Mouse (Mus musculus) ES-E14 (cell line): ENCODE measurements around the gene 1700001O22Rik. TPM values are rescaled to one million over a fixed set of nuclear protein-coding genes. Genes with fewer than 3 reads are reported as not detected.

ENCODE experiments used
- DNase-seq: peaks from one replicate; pipeline ENCODE4 v3.0.0-alpha.2; 2013; ENCODE audit warnings: low read depth, low spot score
- H3K27ac ChIP-seq: 2 replicates; pipeline ENCODE4 v1.5.1; 2012; ENCODE audit warnings: low read depth, mild to moderate bottlenecking, low read length, moderate library complexity, mixed read lengths; ENCODE audit not compliant: poor library complexity, insufficient read depth, severe bottlenecking
- H3K36me3 ChIP-seq: 2 replicates; pipeline ENCODE4 v1.6.1; 2012; ENCODE audit warnings: mild to moderate bottlenecking, low read length, moderate library complexity, mixed read lengths; ENCODE audit not compliant: control insufficient read depth, poor library complexity, insufficient read depth, severe bottlenecking
- H3K4me1 ChIP-seq, 2 experiments: fragments of 150-350 bp in 1 of 2; sonication (generic) in 1 of 2; 2 replicates each; pipeline ENCODE4 v1.6.1; 2012; ENCODE audit warnings: low read length in 2 of 2, mild to moderate bottlenecking in 1 of 2, mixed read lengths in 1 of 2; ENCODE audit not compliant: control insufficient read depth in 2 of 2, insufficient read depth in 2 of 2, poor library complexity in 1 of 2
- H3K4me3 ChIP-seq, 2 experiments: fragments of 150-350 bp in 1 of 2; sonication (generic) in 1 of 2; 2 replicates each; pipeline ENCODE4 v1.5.1; 2012; ENCODE audit warnings: low read length in 2 of 2, low read depth in 1 of 2, mild to moderate bottlenecking in 1 of 2, mixed read lengths in 1 of 2; ENCODE audit not compliant: insufficient read depth in 1 of 2, poor library complexity in 1 of 2, severe bottlenecking in 1 of 2
- H3K9ac ChIP-seq: 2 replicates; pipeline ENCODE4 v1.6.1; 2012; ENCODE audit warnings: low read depth, mild to moderate bottlenecking, low read length, mixed read lengths; ENCODE audit not compliant: poor library complexity, insufficient read depth, severe bottlenecking
- H3K9me3 ChIP-seq: fragments of 150-350 bp; sonication (generic); 2 replicates; pipeline ENCODE4 v1.6.1; 2012; ENCODE audit warnings: low read depth, mild to moderate bottlenecking, low read length; ENCODE audit not compliant: control insufficient read depth, insufficient read depth
- CHD2 ChIP-seq: IDR thresholded peaks from 2 replicates; pipeline ENCODE4 v1.6.1; 2014; ENCODE audit warnings: mild to moderate bottlenecking, low read depth, low read length, inconsistent platforms
- HCFC1 ChIP-seq: IDR thresholded peaks from 2 replicates; pipeline ENCODE4 v1.6.1; 2012; ENCODE audit warnings: low read length, inconsistent platforms, borderline replicate concordance; ENCODE audit not compliant: insufficient read depth
- MAFK ChIP-seq: IDR thresholded peaks from 2 replicates; pipeline ENCODE4 v1.6.1; 2014; ENCODE audit warnings: mild to moderate bottlenecking, low read depth, low read length, inconsistent platforms; ENCODE audit not compliant: insufficient read depth
- ZC3H11A ChIP-seq: IDR thresholded peaks from 2 replicates; pipeline ENCODE4 v1.6.1; 2012; ENCODE audit warnings: low read depth, mild to moderate bottlenecking, inconsistent platforms, low read length, borderline replicate concordance
- ZNF384 ChIP-seq: IDR thresholded peaks from 2 replicates; pipeline ENCODE4 v1.6.1; 2012; ENCODE audit warnings: low read depth, low read length, inconsistent platforms
- in situ Hi-C, 2 experiments: fragments of 600-800 bp; cut with MboI; formaldehyde crosslinking; loops; one replicate each; pipeline ENCODE4 v1.15.1; 2025; ENCODE audit warnings: low sequenced_read_pairs in 2 of 2, inconsistent platforms in 1 of 2; ENCODE audit not compliant: unreplicated experiment in 2 of 2
- total RNA-seq: library from RNA; depleted of rRNA; stranded (reverse); fragments of 300-350 nt; gene quantifications from 2 replicates; pipeline ENCODE4 v1.2.3, GENCODE M21; 2012

1700001O22Rik gene
- total RNA-seq, 1 experiment = 1.9 TPM

- in situ Hi-C loops = no loop called here
- H3K4me3 ChIP-seq = no peak overlapping the region
- DNase-seq = no peak
- peaks cover 18 to 40% of the 10 kb centered on the region in 2 experiments for H3K4me1 ChIP-seq
- H3K36me3 ChIP-seq = no peaks in the 10 kb centered on the region
- TF ChIP-seq CHD2 (no peak), ZC3H11A (no peak), HCFC1 (no peak), MAFK (no peak), ZNF384 (no peak)
- H3K9me3 ChIP-seq = no peaks in the 10 kb centered on the region
- H3K9ac ChIP-seq = no peak overlapping the region
- H3K27ac ChIP-seq = peak overlapping the region; percentile 29; the same call in 1 of the 2 replicates
These were observed 46.3 kb downstream of the 1700001O22Rik start for GRCm38 (mm10) chr2:30756962-30757715.

- Histone ChIP-seq H3K4me1 (peaks cover 18 to 40% of the 10 kb centered on the region in 2 experiments), H3K36me3 (no peaks in the 10 kb centered on the region), H3K27ac (no peak overlapping the region; the same call in 1 of the 2 replicates), H3K9ac (no peak overlapping the region), H3K4me3 (no peak overlapping the region), H3K9me3 (no peaks in the 10 kb centered on the region)
- in situ Hi-C loops = no loop called here
- TF ChIP-seq CHD2 = no peak
- no peak for TF ChIP-seq ZNF384
- no peak; the same call in 1 of the 2 replicates for TF ChIP-seq ZC3H11A
- no peak for TF ChIP-seq HCFC1
- TF ChIP-seq MAFK = no peak
- DNase-seq = no peak
These were observed 47.3 kb downstream of the 1700001O22Rik start for GRCm38 (mm10) chr2:30755985-30756765.

DNA sequence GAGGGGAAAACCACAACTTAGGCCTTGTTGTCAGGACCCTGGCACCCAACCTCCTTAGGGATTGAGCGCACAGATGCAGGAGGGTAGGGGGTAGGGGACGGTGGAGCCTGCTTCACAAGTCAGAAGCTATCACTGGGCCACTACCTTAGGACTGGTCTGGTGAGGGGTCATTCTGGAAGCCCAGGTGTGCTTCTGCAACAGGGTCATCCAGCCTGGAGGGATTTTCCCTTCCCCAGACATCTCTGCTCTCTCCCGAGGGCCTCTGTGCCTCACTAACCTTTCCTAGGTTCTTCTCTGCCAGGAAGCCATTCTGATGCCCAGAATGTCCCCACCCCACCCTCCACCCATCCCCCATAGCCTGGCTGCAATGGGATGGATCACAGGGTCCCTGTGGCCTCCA, 48.6 kb downstream of the 1700001O22Rik start:
- H3K4me1 ChIP-seq = peaks cover 12 to 29% of the 10 kb centered on the region in 2 experiments
- in situ Hi-C loops = no loop called here
- no peak for TF ChIP-seq CHD2
- no peak for TF ChIP-seq ZNF384
- TF ChIP-seq ZC3H11A = no peak
- TF ChIP-seq MAFK = no peak
- TF ChIP-seq HCFC1 = no peak
- no peak overlapping the region for H3K4me3 ChIP-seq
- no peak overlapping the region for H3K9ac ChIP-seq
- H3K27ac ChIP-seq = no peak overlapping the region
- DNase-seq = no peak
- H3K9me3 ChIP-seq = no peaks in the 10 kb centered on the region
- no peaks in the 10 kb centered on the region for H3K36me3 ChIP-seq

DNA sequence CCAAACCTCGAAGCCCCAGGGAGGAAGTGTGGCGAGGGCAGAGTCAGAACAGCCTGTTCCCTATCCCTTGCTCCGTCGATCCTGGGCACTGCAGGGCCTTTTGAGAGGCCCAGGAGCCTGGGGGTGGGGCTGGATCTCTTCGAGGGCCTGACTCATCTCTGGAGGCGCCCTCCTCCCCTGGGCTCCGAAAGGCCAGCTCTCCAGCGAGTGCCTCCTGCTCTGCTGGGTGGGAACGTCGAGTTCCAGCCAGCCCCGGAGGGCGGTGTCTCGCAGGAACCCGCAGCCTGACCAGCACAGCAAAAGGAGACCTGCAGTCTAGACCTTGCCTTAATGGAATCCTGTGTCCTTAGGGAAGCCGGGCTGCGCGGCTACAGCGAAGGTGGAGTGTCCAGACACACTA, 50.2 kb downstream of the 1700001O22Rik start:
- no peaks in the 10 kb centered on the region for H3K36me3 ChIP-seq
- no peak for DNase-seq
- in situ Hi-C loops = no loop called here
- no peak for TF ChIP-seq ZNF384
- peaks cover 9 to 16% of the 10 kb centered on the region in 2 experiments; a peak in 3 of 4 replicates for H3K4me1 ChIP-seq
- no peak overlapping the region for H3K27ac ChIP-seq
- no peak overlapping the region; the same call in 1 of the 2 replicates for H3K9ac ChIP-seq
- no peaks in the 10 kb centered on the region for H3K9me3 ChIP-seq
- H3K4me3 ChIP-seq = no peak overlapping the region
